Mouse (Mus musculus) regulatory T cell (primary cell): ENCODE measurements around the gene Wipi1.
"Not testable (repeated sequence)": the region's sequence is repeated elsewhere in the genome, so short reads cannot be mapped to it uniquely, and the experiment has no call there.

Source experiments
- in situ Hi-C: fragments of 300-600 bp; cut with MboI, MseI; formaldehyde crosslinking; loops from one replicate; pipeline ENCODE4 v1.15.1; 2025; ENCODE audit warnings: high pct_unique_total_duplicates

Gene Wipi1

DNA sequence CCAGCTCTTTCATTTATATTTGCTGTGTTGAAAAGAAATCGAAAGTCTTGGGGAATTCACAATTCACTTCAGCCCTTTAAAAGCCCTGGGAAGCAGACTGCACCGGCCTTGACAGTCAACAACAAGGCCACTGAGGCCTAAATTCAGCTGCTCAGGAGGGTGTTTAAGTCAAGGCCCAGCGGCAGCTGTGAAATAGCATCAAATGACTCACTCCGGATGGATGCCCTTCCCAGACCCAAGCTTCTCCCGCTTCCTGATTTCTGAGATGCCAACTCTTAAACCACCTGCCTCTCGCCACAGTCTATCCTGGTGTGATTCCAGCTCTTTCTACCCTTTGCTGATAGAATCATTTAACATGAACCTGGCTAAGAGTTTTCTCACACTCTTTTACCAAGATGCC lies 8.6 kb upstream of the Wipi1 start:
- in situ Hi-C loops: loop anchor here (10.0 kb wide), 1 partner anchor 244 kb away; no protein-coding TSS in a partner anchor

- in situ Hi-C loops: not testable (repeated sequence)
These were observed 7.3 kb upstream of the Wipi1 start for GRCm38 (mm10) chr11:109619055-109619454.

- in situ Hi-C loops: no loop called here
These were observed 5.0 kb upstream of the Wipi1 start for GRCm38 (mm10) chr11:109616766-109617165.

- in situ Hi-C loops: no loop called here
These were observed 4.6 kb upstream of the Wipi1 start for GRCm38 (mm10) chr11:109616352-109616751.

GRCm38 (mm10) chr11:109615286-109615685 lies 3.5 kb upstream of the Wipi1 start:
- in situ Hi-C loops: no loop called here

DNA sequence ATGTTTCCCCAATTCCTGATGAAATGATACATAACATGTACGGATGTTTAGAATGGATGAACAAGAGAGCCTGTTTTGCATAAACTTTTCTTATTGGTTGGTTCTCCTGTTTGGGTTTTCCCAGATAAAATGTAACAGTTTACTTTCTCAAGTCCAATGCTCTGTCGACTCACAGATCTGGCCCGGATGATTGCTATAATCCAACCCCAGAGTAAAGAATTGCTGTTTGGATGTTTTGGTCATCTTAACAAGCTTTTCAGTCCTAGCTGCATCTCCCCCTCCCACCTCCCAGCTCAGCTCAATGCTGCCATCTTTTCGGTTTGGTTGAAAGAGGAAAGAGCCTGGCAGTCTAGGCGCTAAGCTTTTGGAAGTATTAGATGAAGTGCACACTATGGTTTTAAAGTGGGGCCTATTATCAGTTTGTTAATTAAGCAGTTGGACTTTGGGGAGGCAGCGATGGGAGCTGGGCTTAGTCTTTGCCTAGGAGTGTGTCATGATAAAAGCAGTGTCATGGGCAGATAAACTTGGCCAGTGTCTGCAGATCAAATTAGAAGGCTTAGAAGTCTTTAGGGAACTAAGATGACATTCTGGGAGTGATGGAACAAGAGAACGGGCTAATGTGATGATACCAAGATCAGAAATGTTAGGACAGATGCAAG lies 1.2 kb upstream of the Wipi1 start:
- in situ Hi-C loops: no loop called here

DNA sequence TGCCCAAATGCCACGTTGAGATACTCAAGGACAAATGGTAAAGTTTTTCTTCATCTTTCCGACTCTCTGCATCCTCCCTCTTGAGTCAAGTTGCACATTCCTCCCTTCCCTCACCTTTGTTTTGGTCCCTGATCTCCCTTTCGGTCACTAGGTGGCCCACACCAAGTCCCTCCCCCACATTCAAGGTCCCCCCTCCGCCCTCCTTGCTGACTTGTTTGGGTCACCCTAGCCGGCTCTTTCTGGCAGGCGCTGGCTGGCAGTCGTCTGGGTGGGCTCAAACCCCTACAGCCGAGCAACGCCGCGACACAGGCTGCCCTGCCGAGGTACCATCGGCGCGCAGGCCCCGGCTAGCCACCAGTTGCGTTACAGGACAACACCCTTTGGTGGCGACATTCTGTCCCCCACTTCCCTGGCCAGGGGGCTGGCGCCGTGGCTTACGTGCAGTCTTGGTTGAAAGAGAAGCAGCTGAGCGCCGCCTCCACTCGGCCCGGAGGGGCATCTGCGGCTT lies 918 bp downstream of the Wipi1 start:
- in situ Hi-C loops: no loop called here

- in situ Hi-C loops: no loop called here
These were observed 1.5 kb downstream of the Wipi1 start for GRCm38 (mm10) chr11:109610046-109610794.

DNA sequence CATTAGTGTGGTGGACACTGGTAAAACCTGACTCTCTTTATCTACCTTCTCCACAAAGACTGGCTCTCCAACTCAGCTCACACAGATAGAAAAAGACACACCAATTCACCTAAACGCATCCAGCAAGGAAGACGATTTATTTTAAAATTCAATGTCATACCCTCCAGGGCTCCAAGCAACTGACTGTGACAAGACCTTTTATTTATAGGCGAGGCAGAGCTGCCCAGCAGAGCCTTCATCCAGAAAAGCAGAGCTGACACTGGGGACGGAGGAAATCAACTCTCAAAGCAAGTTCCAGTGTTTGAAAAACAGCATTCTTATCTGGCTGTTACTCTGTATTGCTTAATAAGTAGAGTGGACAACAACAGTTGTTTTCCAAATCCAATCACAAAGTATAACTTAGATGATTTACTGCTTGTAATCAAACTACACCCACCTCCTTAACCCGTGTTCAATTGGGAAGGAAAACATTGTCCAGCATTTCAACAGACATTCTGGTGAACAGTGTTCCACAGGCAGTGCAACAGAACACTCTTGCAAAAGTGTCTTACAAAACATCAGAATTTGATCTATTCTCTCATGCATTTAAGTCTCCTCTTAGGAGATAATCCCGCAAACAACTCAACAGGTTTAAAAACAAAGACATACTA lies 2.7 kb downstream of the Wipi1 start:
- in situ Hi-C loops: no loop called here

GRCm38 (mm10) chr11:109607600-109607999 lies 4.2 kb downstream of the Wipi1 start:
- in situ Hi-C loops: no loop called here

- in situ Hi-C loops: no loop called here
These were observed 12.8 kb downstream of the Wipi1 start for GRCm38 (mm10) chr11:109598778-109599570.

- in situ Hi-C loops: no loop called here
These were observed 17.0 kb downstream of the Wipi1 start for GRCm38 (mm10) chr11:109594761-109595160.

DNA sequence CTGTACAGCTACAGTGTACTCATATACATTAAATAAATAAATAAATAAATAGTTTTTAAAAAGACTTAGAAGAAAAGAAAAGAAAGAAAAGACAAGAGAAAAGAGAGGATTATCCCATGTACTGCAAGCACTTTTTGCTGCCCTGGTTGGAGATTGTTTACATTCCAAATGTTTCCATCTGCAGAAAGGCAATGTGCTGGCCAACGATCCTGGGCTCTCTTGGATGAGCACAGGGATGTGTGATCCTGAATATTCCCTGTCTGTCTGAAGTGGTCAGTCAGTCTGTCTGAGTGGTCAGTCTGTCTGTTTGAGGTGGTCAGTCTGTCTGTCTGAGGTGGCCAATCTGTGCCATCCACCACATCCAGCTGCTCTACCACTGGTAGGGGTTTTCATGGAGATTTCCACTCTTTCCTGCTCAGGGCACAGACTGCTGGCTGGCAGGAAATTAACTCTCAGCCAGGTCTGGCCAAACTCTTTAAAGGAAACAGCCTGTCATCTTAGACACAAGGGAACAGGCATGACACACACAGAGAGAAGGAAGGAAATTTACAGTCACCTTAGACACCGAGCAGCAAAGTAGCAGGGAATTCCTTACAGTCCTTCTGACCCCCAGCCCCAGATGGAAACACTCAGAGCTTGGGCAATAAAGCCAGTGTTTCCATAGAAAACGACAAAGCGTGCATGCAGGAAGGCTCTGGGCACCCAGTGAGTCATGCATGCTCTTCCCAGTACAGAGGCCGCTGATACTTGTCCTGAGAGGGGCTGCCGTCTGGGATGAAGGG lies 18.4 kb downstream of the Wipi1 start:
- in situ Hi-C loops: no loop called here

DNA sequence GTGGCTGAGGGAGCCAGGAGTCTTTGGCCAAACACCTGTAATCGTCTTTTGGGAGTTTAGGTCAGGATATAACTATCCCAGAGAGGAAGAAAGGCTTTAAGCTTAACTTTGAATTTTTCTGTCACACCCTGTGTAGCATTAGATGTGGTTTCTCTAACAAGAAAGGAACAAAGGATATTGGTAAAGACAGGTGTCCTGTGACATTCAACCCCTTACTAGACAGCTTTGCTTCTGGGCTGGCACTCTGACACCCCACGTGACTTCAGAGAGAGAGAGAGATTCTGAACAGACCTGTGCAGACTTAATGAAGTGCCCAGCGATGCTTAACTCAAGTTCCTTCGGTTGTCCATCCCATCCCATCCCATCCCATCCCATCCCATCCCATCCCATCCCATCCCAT lies 20.3 kb downstream of the Wipi1 start:
- in situ Hi-C loops: no loop called here

DNA sequence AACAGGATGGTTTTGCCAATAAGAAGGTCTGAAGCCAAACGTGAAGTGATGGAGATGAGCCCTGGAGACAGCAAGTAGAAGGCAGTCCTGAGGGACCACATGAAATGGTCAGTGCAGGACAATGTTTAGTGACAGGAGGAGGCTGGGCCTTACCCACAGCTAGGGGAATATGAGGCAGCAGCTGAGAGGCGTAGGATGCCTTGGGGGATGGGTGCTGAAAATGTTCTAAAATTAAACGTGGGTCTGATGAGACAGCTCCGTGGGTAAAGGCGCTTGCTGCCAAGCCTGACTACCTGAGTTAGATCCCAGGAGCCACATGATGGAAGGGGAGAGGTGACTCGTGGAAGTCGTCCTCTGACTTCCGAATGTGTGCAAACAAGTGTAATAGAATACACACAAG lies 21.8 kb downstream of the Wipi1 start:
- in situ Hi-C loops: no loop called here

DNA sequence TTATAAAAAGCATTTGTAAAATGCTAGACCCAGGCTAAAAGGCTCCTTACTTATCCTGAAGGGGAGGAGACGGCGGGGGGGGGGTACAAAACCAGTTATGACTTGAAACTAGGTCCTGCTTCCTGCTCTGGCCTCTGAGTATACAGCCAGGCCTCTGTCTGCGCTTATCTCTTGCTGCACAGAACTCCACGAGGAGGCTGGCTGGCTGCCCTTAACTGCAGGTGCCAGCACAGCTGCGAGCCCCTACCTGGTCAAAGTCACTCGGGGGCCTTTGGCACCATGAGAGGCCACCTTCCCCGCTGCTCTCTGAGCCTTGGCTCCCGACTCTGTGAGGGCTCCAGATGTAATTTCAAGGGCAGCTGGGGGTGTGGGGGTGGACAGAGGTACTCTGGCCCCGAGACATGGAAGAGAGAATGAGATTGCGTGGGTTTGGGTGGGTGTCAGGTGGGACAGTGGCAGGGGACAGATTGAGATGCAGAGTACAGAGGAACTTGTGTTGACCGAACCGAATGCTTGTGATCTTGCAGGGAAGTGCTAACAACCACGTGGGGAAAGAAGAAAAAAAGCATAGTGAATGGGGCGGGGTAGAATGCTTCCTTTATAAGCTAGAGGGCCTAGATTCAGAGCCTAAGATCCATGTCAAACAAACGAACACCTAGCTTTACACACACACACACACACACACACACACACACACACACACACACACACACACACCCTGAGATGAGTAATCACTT lies 24.0 kb downstream of the Wipi1 start:
- in situ Hi-C loops: loop anchor here (5.0 kb wide), 1 partner anchor 141 kb away; no protein-coding TSS in a partner anchor

DNA sequence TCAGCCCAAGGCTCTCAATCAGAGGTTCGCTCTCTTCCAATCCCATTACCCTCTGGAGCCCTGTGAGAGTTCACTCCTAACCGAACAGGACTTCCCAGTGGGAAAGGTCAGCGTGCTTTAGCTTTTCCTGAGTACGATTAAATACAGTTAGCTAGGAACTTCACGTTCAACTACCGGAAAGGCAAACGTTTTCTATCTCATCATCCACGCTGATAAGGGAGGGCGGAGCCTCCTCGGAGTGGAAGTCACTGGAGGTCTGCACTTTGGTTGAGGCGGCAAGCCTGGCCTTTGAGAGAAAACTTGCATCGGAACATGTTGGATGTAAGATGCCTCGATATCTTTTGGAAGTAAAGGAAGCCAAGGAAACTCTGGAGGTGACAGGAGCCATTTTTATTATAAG lies 24.7 kb downstream of the Wipi1 start:
- in situ Hi-C loops: loop anchor here (5.0 kb wide), 1 partner anchor 140 kb away; no protein-coding TSS in a partner anchor

DNA sequence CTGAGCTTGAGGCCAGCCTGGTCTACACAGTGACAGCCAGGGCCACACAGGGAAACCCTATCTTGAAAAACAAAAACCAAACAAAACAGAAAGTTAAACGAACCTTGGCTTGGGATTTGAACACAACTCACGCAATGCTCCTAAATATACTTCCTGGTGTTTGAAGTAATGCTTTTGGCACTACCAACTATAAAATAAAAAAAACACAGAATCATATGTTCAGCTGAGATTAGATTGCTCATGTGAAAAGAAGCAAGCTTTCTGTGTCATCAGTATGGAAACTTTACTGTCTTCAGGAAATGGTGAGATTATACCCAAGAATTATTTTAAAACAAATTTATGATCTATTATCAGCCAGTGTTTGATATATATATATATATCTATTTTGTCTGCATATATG lies 25.3 kb downstream of the Wipi1 start:
- in situ Hi-C loops: loop anchor here (5.0 kb wide), 1 partner anchor 139 kb away; no protein-coding TSS in a partner anchor

GRCm38 (mm10) chr11:109584843-109585713 lies 26.7 kb downstream of the Wipi1 start:
- in situ Hi-C loops: loop anchor here (5.0 kb wide), 2 partner anchors 138 to 273 kb away; no protein-coding TSS in a partner anchor
